Mouse (Mus musculus): ENCODE measurements around the gene Atg16l2.
A peak's percentile ranks its signal among the peaks of the same experiment; 100 is the strongest.

Gene Atg16l2

GRCm38 (mm10) chr7:101301881-101302456 is at the start of gene Atg16l2:
TSS of gene Atg16l2 (minus strand) at chr7:101302251.
- DNase-seq, result peak; percentile 96 to 97

DNA sequence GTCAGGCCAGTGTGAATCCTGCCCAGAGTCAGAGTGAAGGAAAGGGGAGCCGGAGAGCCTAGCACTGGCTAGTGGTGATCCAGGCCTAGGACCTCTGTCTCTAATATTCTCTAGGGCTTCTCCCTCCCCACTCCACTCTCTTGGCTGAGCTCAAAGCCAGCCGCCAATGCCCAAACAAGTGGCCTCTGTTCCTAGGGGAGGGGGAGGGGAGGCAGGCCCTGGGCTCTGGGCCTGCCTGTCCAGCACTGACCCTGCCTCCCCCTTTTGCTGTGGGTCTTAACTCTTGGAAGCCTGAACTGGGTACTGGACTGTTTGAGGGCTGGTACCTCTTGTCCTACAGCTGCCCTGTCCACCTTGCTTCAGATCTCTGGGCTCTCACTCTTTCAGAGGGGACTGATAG is 47.8 kb upstream of the Atg16l2 start:
- no peak for DNase-seq

- DNase-seq, result no peak
Measured at GRCm38 (mm10) chr7:101348312-101348711, 46.3 kb upstream of the Atg16l2 start.

DNA sequence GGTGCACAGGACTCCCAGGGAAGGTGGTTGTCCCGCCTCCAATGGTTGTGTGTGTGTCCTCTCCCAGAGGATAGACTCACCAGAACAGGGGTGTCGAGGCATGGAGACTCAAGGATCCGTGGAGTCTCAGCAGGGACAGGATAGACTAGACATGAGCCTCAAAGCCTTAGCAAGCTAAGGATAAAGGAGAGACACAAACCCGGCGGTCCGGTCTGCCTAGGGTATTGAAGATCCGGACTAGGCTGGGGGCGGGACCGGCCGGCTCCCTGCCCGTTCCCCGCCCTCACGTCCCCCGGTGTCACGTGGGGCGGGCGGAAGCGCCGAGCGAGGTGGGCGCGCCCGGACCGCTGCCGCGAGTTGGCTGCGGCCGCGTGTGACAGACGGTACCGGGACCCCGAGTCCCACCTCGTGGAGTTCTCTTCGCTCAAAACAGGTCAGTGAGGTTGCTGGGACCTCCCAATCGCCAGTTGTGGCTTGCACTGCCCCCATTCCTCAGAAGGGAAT is 45.8 kb upstream of the Atg16l2 start, which contains the start of gene Arap1:
Gene Arap1 (plus strand): TSS at position 301 of the 504 bp plus-strand sequence.
- peak; percentile 79 to 83 for DNase-seq

- no peak for DNase-seq
Measured at GRCm38 (mm10) chr7:101346991-101347390, 44.9 kb upstream of the Atg16l2 start.

- no peak for DNase-seq
Measured at GRCm38 (mm10) chr7:101344892-101345291, 42.8 kb upstream of the Atg16l2 start.

DNA sequence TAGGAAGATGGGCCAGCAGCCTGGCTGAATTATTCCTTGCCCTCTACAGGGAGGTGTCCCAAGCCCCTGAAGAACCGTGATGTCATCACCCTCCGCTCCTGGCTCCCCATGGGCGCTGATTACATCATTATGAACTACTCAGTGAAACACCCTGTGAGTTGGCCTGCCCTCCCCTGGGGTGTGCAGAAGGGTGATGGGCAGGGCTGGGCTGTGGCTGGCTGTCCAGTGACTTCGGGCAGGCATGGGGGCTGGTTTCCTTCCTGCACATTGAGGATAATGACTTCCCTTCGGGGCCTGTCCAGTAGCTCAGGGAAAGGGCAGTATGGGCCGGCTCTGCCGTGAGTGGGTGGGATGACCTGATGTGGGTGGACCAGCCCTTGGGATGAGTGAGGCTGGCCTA is 41.1 kb upstream of the Atg16l2 start:
- DNase-seq, result peak; percentile 54 to 75

- DNase-seq, result no peak
Measured at GRCm38 (mm10) chr7:101341405-101341804, 39.4 kb upstream of the Atg16l2 start.

DNA sequence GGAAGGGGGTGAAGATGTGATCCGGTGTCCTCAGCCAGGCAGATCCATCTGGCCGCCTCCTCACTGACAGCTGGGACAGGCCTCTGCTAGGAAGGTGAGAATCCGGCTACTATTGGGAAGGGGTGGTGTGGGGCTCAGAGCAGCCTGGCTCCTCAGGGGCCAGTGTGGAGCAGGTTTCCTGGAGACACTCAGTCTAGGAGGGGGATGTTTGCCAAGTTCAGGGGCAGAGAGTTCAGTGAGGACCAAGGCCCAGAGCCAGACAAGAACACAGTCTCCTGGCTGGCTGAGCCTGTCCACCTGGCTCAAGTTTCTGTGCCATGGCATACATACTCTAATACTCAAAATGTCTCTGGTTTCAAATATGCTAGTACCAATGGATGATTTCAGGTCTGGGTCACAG is 35.4 kb upstream of the Atg16l2 start:
- no peak for DNase-seq

DNA sequence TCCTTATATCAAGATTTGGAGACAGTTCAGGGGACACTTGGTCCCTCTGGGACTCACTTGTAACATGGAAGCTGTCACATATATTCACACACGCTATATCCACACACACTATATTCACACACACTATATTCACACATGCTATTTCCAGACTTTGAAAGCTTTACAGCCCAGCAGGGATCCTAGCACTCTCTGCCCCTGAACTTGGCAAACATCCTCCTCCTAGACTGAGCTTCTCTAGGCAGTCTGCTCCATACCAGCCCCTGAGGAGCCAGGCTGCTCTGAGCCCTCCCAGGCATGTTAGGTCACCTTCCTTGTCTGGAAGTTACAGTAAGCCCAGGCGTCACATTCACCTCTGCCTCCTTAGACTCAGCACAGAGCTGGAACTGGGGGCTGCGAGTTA is 34.6 kb upstream of the Atg16l2 start:
- no peak for DNase-seq

- no peak for DNase-seq
Measured at GRCm38 (mm10) chr7:101335228-101335627, 33.2 kb upstream of the Atg16l2 start.

GRCm38 (mm10) chr7:101332045-101332831 is 30.2 kb upstream of the Atg16l2 start:
- DNase-seq, result no peak

GRCm38 (mm10) chr7:101330841-101331173 is 28.8 kb upstream of the Atg16l2 start:
- DNase-seq, result no peak

- peak in 1 of 2 experiments; percentile 45 for DNase-seq
Measured at GRCm38 (mm10) chr7:101330074-101330840, 28.2 kb upstream of the Atg16l2 start.

- DNase-seq, result no peak
Measured at GRCm38 (mm10) chr7:101329606-101330005, 27.6 kb upstream of the Atg16l2 start.

DNA sequence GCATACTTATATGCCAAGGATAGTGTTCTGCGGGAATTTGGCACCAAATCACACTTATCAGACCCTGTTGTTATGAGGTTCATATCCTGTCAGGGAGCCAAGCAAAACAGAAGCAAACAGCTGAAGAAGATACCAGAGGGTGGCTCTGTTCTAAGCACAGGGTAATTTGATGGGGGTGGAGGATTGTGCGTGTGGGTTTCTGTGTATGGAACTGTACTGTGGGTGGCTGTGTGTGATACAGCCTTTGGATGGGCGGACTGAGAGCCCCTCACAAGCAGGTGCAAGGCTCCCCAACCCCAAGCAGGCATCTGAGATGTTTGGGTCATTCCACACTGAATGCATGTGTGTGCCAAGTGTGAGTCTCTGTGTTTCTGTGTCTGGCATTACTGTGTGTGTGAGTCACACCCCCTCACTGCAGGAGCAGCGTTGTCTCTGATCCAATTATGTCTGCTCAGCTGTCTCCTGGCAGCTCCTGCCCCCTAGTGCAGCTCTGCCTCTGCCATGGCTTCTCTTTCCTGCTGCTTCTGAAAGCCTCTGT is 26.6 kb upstream of the Atg16l2 start:
- peak in 1 of 2 experiments; percentile 38 for DNase-seq

- DNase-seq, result no peak
Measured at GRCm38 (mm10) chr7:101327786-101328185, 25.7 kb upstream of the Atg16l2 start.

DNA sequence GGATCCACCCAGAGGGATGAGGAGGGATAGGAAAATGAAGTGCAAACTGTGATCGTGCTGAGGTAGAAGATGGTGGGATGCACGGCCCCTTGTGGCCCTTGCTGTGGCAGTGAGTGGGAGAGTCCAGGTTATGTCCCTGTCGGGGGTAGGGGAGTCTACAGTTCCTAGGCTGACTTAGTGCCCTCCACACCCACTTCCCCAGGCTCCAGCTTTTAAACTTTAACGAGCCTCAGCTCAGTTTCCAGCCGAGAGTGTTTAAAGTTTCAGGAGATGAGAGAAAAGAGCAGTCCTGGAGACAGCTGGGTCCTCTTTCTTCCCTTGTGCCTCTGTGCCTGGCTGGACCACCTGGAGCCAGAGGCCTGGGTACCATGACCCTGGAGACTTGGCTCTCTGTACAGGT is 25.2 kb upstream of the Atg16l2 start:
- DNase-seq, result no peak

DNA sequence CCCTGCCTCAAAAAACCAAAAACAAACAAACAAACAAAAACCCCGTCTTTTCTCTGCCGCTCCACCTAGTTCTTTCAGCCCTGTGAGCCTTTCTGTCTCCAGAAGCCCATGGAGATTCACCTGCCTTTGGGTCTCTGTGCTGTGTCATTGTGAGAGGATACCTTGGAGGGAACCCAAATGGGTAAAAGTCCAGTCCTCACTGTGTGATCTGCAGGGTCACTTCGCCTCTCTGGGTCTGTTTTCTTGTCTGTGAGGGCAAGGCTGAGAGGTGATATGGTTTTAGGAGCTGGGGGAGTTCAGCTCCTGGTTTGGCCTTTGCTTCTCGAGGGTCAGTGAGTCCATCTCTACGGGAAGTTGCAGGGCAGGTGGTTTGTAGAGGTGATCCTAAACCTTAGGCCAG is 24.0 kb upstream of the Atg16l2 start:
- no peak for DNase-seq

DNA sequence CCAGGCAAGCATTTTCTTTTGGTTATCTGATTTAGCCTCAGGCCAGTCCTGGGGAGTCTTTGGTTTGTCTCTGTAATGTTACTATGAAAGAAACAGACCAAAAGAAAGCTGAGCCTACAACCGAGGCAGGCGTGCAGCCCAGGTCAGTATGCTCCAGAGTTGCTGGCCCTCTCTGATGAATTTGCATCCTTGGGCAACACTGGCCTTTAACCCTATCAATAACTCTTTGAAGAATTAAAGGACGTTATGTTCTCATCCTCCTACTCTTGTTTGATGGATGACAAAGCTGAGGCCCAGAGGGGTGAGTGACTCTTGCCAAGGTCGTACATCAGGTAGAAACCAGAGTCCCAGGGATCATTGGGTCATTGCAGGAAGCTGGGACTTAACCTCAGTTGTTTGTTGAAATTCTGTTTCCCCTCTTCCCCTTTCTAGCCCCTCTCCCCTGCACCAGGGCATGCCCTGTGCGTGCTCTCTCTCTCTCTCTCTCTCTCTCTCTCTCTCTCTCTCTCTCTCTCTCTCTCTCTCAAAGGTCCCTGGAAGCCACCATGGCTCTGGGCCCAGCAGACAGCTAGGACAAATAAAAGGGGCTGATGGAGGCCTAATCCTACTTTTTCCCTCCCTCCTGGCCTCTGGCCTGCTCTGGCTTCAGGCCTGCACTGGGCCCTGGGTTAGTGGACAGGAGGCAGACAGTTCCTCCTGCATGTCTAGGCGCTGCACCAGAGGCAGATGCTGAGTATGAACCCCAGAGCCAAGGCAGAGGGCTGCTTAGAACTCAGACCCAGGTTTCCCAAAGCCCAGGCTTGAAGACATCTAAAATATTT is 22.3 kb upstream of the Atg16l2 start:
- DNase-seq, result peak in 1 of 2 experiments; percentile 38

DNA sequence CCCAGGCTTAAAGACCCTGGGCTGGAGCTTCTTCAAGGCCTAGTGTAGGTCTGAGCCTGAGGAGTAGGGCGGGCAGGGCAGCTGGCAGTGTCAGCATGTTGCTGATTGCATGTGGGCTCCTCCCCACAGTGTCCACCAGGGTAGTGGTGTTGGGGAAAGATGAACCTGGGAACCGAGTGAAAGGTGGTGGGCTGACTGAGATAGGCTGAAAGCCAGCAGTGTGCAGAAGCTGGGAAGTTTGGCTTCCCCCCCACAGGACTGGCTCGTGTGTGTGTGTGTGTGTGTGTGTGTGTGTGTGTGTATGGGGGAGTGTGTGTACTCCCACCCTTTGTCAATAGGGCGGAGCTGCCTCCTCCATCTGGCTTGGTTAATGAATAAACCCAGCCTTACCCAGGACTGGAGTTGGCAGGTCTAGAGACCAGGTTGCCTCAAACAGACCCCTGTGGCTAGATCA is 21.1 kb upstream of the Atg16l2 start:
- DNase-seq, result no peak

DNA sequence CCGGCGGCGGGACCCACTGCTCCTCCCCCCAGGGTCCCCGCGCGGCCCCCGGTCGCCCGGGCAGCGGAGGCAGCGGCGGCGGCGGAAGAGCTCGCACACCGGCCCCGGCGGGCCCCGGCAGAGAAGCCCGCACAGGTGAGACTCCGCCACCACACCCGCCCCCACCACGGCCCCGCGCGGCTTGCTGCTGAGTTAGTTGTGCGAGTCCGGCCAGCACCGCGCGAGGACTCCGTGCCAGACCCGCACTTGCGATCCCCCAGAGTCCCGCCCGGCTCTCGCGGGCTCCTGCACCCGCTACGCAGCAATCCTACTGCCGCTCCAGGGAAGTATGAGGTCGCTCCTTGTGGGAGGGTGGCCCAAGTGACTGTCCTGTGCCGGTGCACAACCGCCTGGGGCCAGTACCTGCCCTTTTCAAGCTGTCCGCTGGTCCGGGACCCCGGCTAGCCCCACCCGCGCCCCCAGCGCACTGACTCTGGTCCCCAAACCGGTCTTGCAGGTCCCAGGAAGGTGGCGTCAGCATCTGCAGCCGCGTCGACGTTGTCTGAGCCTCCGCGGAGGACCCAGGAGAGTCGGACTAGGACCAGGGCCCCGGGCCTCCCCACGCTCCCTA is 19.3 kb upstream of the Atg16l2 start:
- peak; percentile 65 to 70 for DNase-seq
